Mouse (Mus musculus) C2C12 (cell line): ENCODE data around the gene Arhgef12.

Source experiments
- CTCF ChIP-seq: IDR thresholded peaks from one replicate; pipeline ENCODE4 v1.5.1; 2011; ENCODE audit not compliant: control insufficient read depth, insufficient read depth, insufficient read length
- MAX ChIP-seq: IDR thresholded peaks from one replicate; pipeline ENCODE4 v1.6.1; 2011; ENCODE audit warnings: mild to moderate bottlenecking, control low read depth
- MYOD1 ChIP-seq: IDR thresholded peaks from one replicate; pipeline ENCODE4 v1.6.1; 2011; ENCODE audit warnings: low read depth; ENCODE audit not compliant: control insufficient read depth, insufficient read length
- MYOG ChIP-seq: IDR thresholded peaks from one replicate; pipeline ENCODE4 v1.6.1; 2011; ENCODE audit not compliant: control insufficient read depth, insufficient read length; ENCODE audit errors: extremely low read depth
- USF1 ChIP-seq: IDR thresholded peaks from one replicate; pipeline ENCODE4 v1.6.1; 2011; ENCODE audit warnings: low read depth, mild to moderate bottlenecking, control low read depth, moderate library complexity

- TF ChIP-seq USF1 (no peak), CTCF (no peak), MYOG (no peak), MAX (no peak), MYOD1 (no peak)
Observed at GRCm38 (mm10) chr9:43116134-43116996, 9.3 kb upstream of the Arhgef12 start, which contains the start of gene Tmem136.
